Mouse (Mus musculus) embryonic facial prominence, embryonic 15.5 days (tissue): ENCODE results near the gene Zfp719. TPM values are rescaled to one million over a fixed set of nuclear protein-coding genes. Genes with fewer than 3 reads are reported as not detected.

Experiments
- ATAC-seq: fragments of 200-750 bp; cut with Nextera tagmentation; 2 replicates; pipeline ENCODE4 v1.8.0; 2017; ENCODE audit warnings: low read depth, moderate TSS enrichment; ENCODE audit not compliant: insufficient number of reproducible peaks, low FRiP score, low TSS enrichment
- H3K27ac ChIP-seq: fragments of 300-500 bp; sonication (generic); replicated peaks from 2 replicates; pipeline ENCODE4 v1.5.1; 2015; ENCODE audit warnings: mild to moderate bottlenecking, inconsistent platforms
- H3K27me3 ChIP-seq: fragments of 300-500 bp; sonication (generic); 2 replicates; pipeline ENCODE4 v1.6.1; 2015; ENCODE audit warnings: inconsistent platforms
- H3K36me3 ChIP-seq: fragments of 300-500 bp; sonication (generic); 2 replicates; pipeline ENCODE4 v1.6.1; 2015; ENCODE audit warnings: mild to moderate bottlenecking, inconsistent platforms
- H3K4me1 ChIP-seq: fragments of 300-500 bp; sonication (generic); 2 replicates; pipeline ENCODE4 v1.6.1; 2015; ENCODE audit warnings: inconsistent platforms
- H3K4me2 ChIP-seq: fragments of 300-500 bp; sonication (generic); replicated peaks from 2 replicates; pipeline ENCODE4 v1.6.1; 2015; ENCODE audit warnings: mild to moderate bottlenecking, inconsistent platforms
- H3K4me3 ChIP-seq: fragments of 300-500 bp; sonication (generic); replicated peaks from 2 replicates; pipeline ENCODE4 v1.5.1; 2015; ENCODE audit warnings: mild to moderate bottlenecking, inconsistent platforms
- H3K9ac ChIP-seq: fragments of 300-500 bp; sonication (generic); 2 replicates; pipeline ENCODE4 v1.6.1; 2015; ENCODE audit warnings: inconsistent platforms
- H3K9me3 ChIP-seq: fragments of 300-500 bp; sonication (generic); replicated peaks from 2 replicates; pipeline ENCODE4 v1.6.1; 2016; ENCODE audit warnings: inconsistent platforms
- WGBS: fragments of 180-500 bp; shearing (Covaris S2); methylation state at CpG from one replicate; pipeline ENCODE4 v1.1.7; 2015; 5-methylcytosine and 5-hydroxymethylcytosine counted together
- polyA plus RNA-seq: library from polyadenylated mRNA; unstranded; fragments of >200 nt; fragmentation: Nextera tagmentation; extraction: Ambion mirVana; gene quantifications from 2 replicates; pipeline ENCODE4 v1.2.1, GENCODE M21; 2015

Gene Zfp719
- polyA plus RNA-seq, 1 experiment from 2014 or later = 13.6 TPM

GRCm38 (mm10) chr7:43555351-43555750 lies 24.1 kb upstream of the Zfp719 start:
- no peaks in the 10 kb centered on the region for H3K27me3 ChIP-seq
- H3K4me1 ChIP-seq = peaks cover 4% of the 10 kb centered on the region; the same call in 1 of the 2 replicates
- 88% methylated on average over 5 of the region's 5 CpGs for WGBS
- no peak overlapping the region for H3K27ac ChIP-seq
- H3K36me3 ChIP-seq = no peaks in the 10 kb centered on the region
- no peaks in the 10 kb centered on the region for H3K9me3 ChIP-seq
- H3K4me2 ChIP-seq = no peak overlapping the region
- 0 out of 2 replicates have a peak, but pooled peaks have one; percentile 5 for ATAC-seq
- H3K4me3 ChIP-seq = no peak overlapping the region
- no peak overlapping the region for H3K9ac ChIP-seq

- Histone ChIP-seq H3K27ac (no peak overlapping the region), H3K36me3 (no peaks in the 10 kb centered on the region), H3K9me3 (no peaks in the 10 kb centered on the region), H3K9ac (no peak overlapping the region), H3K4me3 (no peak overlapping the region), H3K4me2 (no peak overlapping the region), H3K4me1 (peaks cover 4% of the 10 kb centered on the region; the same call in 1 of the 2 replicates), H3K27me3 (no peaks in the 10 kb centered on the region)
- ATAC-seq = no peak
- WGBS = 45% methylated on average over 1 of the region's 1 CpGs
Observed at GRCm38 (mm10) chr7:43556901-43557300, 22.5 kb upstream of the Zfp719 start.

- Histone ChIP-seq H3K4me2 (peak within 1 kb of the TSS; percentile 79), H3K9me3 (no peaks in the 10 kb centered on the region), H3K27me3 (no peaks in the 10 kb centered on the region), H3K4me3 (peak within 1 kb of the TSS; percentile 73), H3K9ac (peak within 1 kb of the TSS; percentile 64), H3K27ac (peak within 1 kb of the TSS; percentile 89), H3K36me3 (peaks cover 15% of the 10 kb centered on the region), H3K4me1 (peaks cover 14% of the 10 kb centered on the region)
- ATAC-seq = peak; percentile 85
- WGBS = under 1% methylated on average over 27 of the region's 27 CpGs
Observed at GRCm38 (mm10) chr7:43562006-43562633, 17.3 kb upstream of the Zfp719 start, which contains the start of gene Zfp658. TSS of gene Zfp658 (plus strand) at chr7:43562256.

GRCm38 (mm10) chr7:43562651-43563070 lies 16.7 kb upstream of the Zfp719 start:
- Histone ChIP-seq H3K4me2 (peak overlapping the region; percentile 79), H3K36me3 (peaks cover 20% of the 10 kb centered on the region), H3K4me3 (peak overlapping the region; percentile 73), H3K9ac (peak overlapping the region; percentile 64), H3K27ac (peak overlapping the region; percentile 89), H3K27me3 (no peaks in the 10 kb centered on the region), H3K4me1 (peaks cover 14% of the 10 kb centered on the region), H3K9me3 (no peaks in the 10 kb centered on the region)
- WGBS = under 1% methylated on average over 10 of the region's 10 CpGs
- ATAC-seq = no peak

- peak overlapping the region; percentile 79 for H3K4me2 ChIP-seq
- H3K36me3 ChIP-seq = peaks cover 26% of the 10 kb centered on the region
- H3K9me3 ChIP-seq = no peaks in the 10 kb centered on the region
- no peak overlapping the region for H3K9ac ChIP-seq
- H3K27me3 ChIP-seq = no peaks in the 10 kb centered on the region
- no peak for ATAC-seq
- 43% methylated on average over 6 of the region's 6 CpGs for WGBS
- H3K4me3 ChIP-seq = peak overlapping the region; percentile 73
- no peak overlapping the region for H3K27ac ChIP-seq
- H3K4me1 ChIP-seq = peaks cover 14% of the 10 kb centered on the region
Observed at GRCm38 (mm10) chr7:43563300-43563699, 16.1 kb upstream of the Zfp719 start.

GRCm38 (mm10) chr7:43571216-43571615 lies 8.2 kb upstream of the Zfp719 start:
- Histone ChIP-seq H3K36me3 (peaks cover 66% of the 10 kb centered on the region), H3K4me2 (no peak overlapping the region), H3K9me3 (no peaks in the 10 kb centered on the region), H3K4me3 (no peak overlapping the region), H3K27ac (no peak overlapping the region), H3K27me3 (no peaks in the 10 kb centered on the region), H3K9ac (no peak overlapping the region), H3K4me1 (no peaks in the 10 kb centered on the region)
- ATAC-seq = no peak
- 82% methylated on average over 2 of the region's 2 CpGs for WGBS

- WGBS = 57% methylated on average over 5 of the region's 5 CpGs
- H3K4me2 ChIP-seq = peak overlapping the region; percentile 76
- H3K9me3 ChIP-seq = no peaks in the 10 kb centered on the region
- H3K27ac ChIP-seq = peak overlapping the region; percentile 91; the same call in 1 of the 2 replicates
- H3K4me1 ChIP-seq = peaks cover 19% of the 10 kb centered on the region
- peaks cover 18% of the 10 kb centered on the region for H3K36me3 ChIP-seq
- no peak for ATAC-seq
- H3K4me3 ChIP-seq = peak overlapping the region; percentile 75
- H3K9ac ChIP-seq = no peak overlapping the region; the same call in 1 of the 2 replicates
- H3K27me3 ChIP-seq = no peaks in the 10 kb centered on the region
Observed at GRCm38 (mm10) chr7:43580526-43580925, 1.1 kb downstream of the Zfp719 start.

GRCm38 (mm10) chr7:43584790-43585189 lies 5.4 kb downstream of the Zfp719 start:
- Histone ChIP-seq H3K36me3 (peaks cover 60% of the 10 kb centered on the region), H3K4me2 (no peak overlapping the region), H3K27me3 (no peaks in the 10 kb centered on the region), H3K4me3 (no peak overlapping the region), H3K9me3 (no peaks in the 10 kb centered on the region), H3K4me1 (peaks cover 15% of the 10 kb centered on the region), H3K27ac (no peak overlapping the region), H3K9ac (no peak overlapping the region)
- ATAC-seq = no peak
- WGBS = 91% methylated on average over 5 of the region's 5 CpGs

- no peaks in the 10 kb centered on the region for H3K9me3 ChIP-seq
- H3K4me2 ChIP-seq = no peak overlapping the region
- no peak overlapping the region for H3K27ac ChIP-seq
- no peak overlapping the region for H3K9ac ChIP-seq
- no peak overlapping the region for H3K4me3 ChIP-seq
- 36% methylated on average over 5 of the region's 5 CpGs for WGBS
- H3K36me3 ChIP-seq = no peaks in the 10 kb centered on the region
- H3K4me1 ChIP-seq = peaks cover 2% of the 10 kb centered on the region
- H3K27me3 ChIP-seq = no peaks in the 10 kb centered on the region
- no peak for ATAC-seq
Observed at GRCm38 (mm10) chr7:43601884-43602283, 22.5 kb downstream of the Zfp719 start.

GRCm38 (mm10) chr7:43606896-43607742 lies 27.7 kb downstream of the Zfp719 start, which contains the start of gene Zfp819:
TSS of gene Zfp819 (plus strand) at chr7:43607169.
- peak; percentile 73 for ATAC-seq
- Histone ChIP-seq H3K27ac (no peak within 1 kb of the TSS), H3K9ac (no peak within 1 kb of the TSS; the same call in 1 of the 2 replicates), H3K4me3 (peak within 1 kb of the TSS; percentile 37), H3K36me3 (no peaks in the 10 kb centered on the region), H3K9me3 (no peaks in the 10 kb centered on the region), H3K27me3 (peaks cover 10% of the 10 kb centered on the region), H3K4me1 (peaks cover 8% of the 10 kb centered on the region), H3K4me2 (peak within 1 kb of the TSS; percentile 73)
- WGBS = 14% methylated on average over 41 of the region's 41 CpGs

GRCm38 (mm10) chr7:43607743-43608287 lies 28.4 kb downstream of the Zfp719 start:
- 41% methylated on average over 5 of the region's 5 CpGs for WGBS
- no peak overlapping the region for H3K4me3 ChIP-seq

More at GRCm38 (mm10) chr7:43607743-43608287, 28.4 kb downstream of the Zfp719 start:
- Histone ChIP-seq H3K4me2 (no peak overlapping the region), H3K9me3 (no peaks in the 10 kb centered on the region), H3K27me3 (peaks cover 10% of the 10 kb centered on the region), H3K4me1 (peaks cover 8% of the 10 kb centered on the region), H3K9ac (no peak overlapping the region), H3K36me3 (no peaks in the 10 kb centered on the region), H3K27ac (no peak overlapping the region)
- ATAC-seq = no peak
